Mouse (Mus musculus) heart, embryonic 11.5 days (tissue): ENCODE measurements at regions not wholly inside any gene's neighbourhood (a gene's known extent, or its start where the extent isn't known, plus 50 kb on each side); places are given as distances from the start of the nearest gene placed in this dataset.

ENCODE experiments used
- ATAC-seq: fragments of 200-750 bp; cut with Nextera tagmentation; replicated peaks from 2 replicates; pipeline ENCODE4 v1.8.0; 2017; ENCODE audit warnings: moderate library complexity; ENCODE audit not compliant: insufficient number of reproducible peaks, low FRiP score, low TSS enrichment
- H3K27ac ChIP-seq: fragments of 300-500 bp; sonication (generic); 2 replicates; pipeline ENCODE4 v1.5.1; 2014; ENCODE audit warnings: mild to moderate bottlenecking, low read depth, low read length
- H3K27me3 ChIP-seq: fragments of 300-500 bp; sonication (generic); 2 replicates; pipeline ENCODE4 v1.6.1; 2014; ENCODE audit warnings: mild to moderate bottlenecking, low read length, mixed read lengths; ENCODE audit not compliant: control insufficient read depth, insufficient read depth
- H3K36me3 ChIP-seq: fragments of 300-500 bp; sonication (generic); 2 replicates; pipeline ENCODE4 v1.6.1; 2014; ENCODE audit warnings: mild to moderate bottlenecking, low read length, moderate library complexity, mixed read lengths; ENCODE audit not compliant: control insufficient read depth, insufficient read depth
- H3K4me1 ChIP-seq: fragments of 300-500 bp; sonication (generic); 2 replicates; pipeline ENCODE4 v1.6.1; 2014; ENCODE audit warnings: low read length; ENCODE audit not compliant: control insufficient read depth, insufficient read depth
- H3K4me2 ChIP-seq: fragments of 300-500 bp; sonication (generic); 2 replicates; pipeline ENCODE4 v1.6.1; 2014; ENCODE audit warnings: mild to moderate bottlenecking, moderate library complexity
- H3K4me3 ChIP-seq: fragments of 300-500 bp; sonication (generic); 2 replicates; pipeline ENCODE4 v1.5.1; 2014; ENCODE audit warnings: low read depth, low read length
- H3K9ac ChIP-seq: fragments of 300-500 bp; sonication (generic); 2 replicates; pipeline ENCODE4 v1.6.1; 2014; ENCODE audit warnings: mild to moderate bottlenecking, low read depth, low read length, moderate library complexity
- H3K9me3 ChIP-seq: fragments of 300-500 bp; sonication (generic); replicated peaks from 2 replicates; pipeline ENCODE4 v1.6.1; 2016; ENCODE audit warnings: low read length; ENCODE audit not compliant: control insufficient read depth
- WGBS: fragments of 180-500 bp; shearing (Covaris S2); extraction: QIAGEN DNeasy Blood & Tissue Kit; methylation state at CpG from one replicate; pipeline ENCODE4 v1.1.7; 2014; ENCODE audit not compliant: insufficient replicate concordance; 5-methylcytosine and 5-hydroxymethylcytosine counted together

DNA sequence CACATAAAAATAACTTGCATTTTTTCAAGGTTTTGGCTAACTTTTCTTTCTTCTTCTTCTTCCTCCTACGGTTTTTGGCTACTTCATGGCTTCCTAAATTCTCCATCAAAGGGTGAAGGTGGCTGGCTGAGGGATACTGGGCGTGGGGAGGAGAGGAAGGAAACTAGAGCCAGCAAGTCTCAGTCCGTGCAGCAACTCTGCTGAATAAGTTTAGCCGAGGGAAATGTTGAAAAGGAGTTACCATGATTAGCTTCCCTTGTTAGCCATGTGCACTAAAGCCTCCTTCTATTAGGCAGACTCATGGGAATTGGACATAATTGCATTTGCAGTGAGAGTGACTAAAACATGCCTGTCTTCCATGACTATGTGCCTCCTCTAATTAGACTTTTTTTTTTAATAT, 345.1 kb upstream of the Adamts9 start:
- WGBS: 64% methylated on average over 4 of the region's 4 CpGs
- ATAC-seq: no peak
- Histone ChIP-seq H3K4me1 (no peaks in the 10 kb centered on the region), H3K27me3 (no peaks in the 10 kb centered on the region), H3K4me3 (no peak overlapping the region), H3K9me3 (no peaks in the 10 kb centered on the region), H3K4me2 (no peak overlapping the region), H3K9ac (no peak overlapping the region), H3K36me3 (no peaks in the 10 kb centered on the region), H3K27ac (no peak overlapping the region)

DNA sequence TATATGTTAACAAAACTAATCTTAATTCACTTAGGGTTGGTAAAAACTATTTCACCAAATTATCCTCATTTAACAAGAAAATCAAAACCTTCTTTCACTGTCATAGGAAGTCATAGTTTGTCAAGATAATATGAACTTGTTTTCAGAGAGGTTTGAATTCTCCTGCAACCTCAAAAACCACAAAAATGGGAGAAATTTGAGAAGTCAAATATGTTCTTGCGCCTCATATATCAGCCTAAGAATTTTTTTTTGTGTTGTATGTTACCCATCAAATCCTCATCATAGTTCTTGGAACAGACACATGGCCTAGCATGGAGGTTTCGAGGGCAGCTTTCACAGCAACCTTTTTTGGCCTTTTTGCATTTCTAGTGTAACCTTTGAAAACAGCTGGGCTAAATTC, 342.5 kb upstream of the Adamts9 start:
- H3K9ac ChIP-seq: no peak overlapping the region
- no peaks in the 10 kb centered on the region for H3K27me3 ChIP-seq
- no peak overlapping the region for H3K4me2 ChIP-seq
- no peak overlapping the region for H3K4me3 ChIP-seq
- ATAC-seq: no peak
- H3K36me3 ChIP-seq: no peaks in the 10 kb centered on the region
- no peaks in the 10 kb centered on the region for H3K4me1 ChIP-seq
- no peaks in the 10 kb centered on the region for H3K9me3 ChIP-seq
- H3K27ac ChIP-seq: no peak overlapping the region
- WGBS: 84% methylated on average over 2 of the region's 2 CpGs

DNA sequence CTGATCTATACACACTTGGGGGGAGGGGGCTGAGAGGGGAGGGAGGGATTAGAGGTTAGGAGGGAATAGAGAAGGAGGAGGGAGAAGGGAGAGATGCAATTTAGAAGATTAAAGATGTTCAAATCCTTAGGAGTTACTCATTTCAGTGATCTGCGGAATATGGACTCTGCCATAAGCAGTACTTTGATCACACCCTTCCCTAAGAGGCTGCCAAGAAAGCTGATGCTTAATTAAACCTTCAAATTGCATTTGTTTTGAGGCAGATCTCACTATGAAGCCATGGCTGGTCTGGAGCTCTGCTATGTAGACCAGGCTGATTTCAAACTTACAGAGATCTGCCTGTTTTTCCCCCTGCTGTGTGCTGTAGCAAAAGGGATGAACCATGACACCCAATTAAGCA, 338.2 kb upstream of the Adamts9 start:
- no peak for ATAC-seq
- no peak overlapping the region for H3K9ac ChIP-seq
- H3K36me3 ChIP-seq: no peaks in the 10 kb centered on the region
- H3K9me3 ChIP-seq: no peaks in the 10 kb centered on the region
- WGBS: 76% methylated on average over 1 of the region's 1 CpGs
- no peaks in the 10 kb centered on the region for H3K27me3 ChIP-seq
- no peaks in the 10 kb centered on the region for H3K4me1 ChIP-seq
- no peak overlapping the region for H3K4me3 ChIP-seq
- H3K4me2 ChIP-seq: no peak overlapping the region
- no peak overlapping the region for H3K27ac ChIP-seq

DNA sequence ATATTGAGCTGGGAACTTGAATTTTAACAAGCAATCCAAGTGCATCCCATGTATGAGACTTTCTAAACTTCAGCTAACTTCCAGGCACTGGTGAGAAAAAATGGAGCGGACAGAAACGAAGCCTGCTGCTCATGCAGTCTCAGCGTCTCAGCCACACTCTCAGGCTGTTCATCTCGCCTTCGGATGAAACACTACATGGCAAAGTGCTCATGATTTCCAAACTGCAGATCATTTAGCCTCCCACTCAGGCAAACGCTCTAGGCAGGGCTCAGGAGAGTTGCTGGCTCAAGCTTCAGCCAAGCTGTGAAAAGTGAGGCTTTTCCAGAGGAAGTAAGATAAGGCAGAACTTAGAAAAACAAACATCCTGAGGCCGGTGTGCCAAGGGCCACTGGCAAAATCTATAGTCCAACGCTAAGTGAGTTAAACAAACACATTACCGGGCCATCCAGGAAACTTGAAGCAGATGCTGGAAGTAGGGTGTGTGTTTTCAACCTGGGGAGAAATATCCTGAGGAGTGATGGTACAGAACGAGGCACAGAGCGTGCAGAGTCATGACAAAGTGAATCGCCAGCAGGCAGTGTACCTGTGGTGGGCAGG, 330.7 kb upstream of the Adamts9 start:
- Histone ChIP-seq H3K9ac (no peak overlapping the region), H3K4me2 (no peak overlapping the region)
- whole genome bisulfite sequencing: 25% methylated on average over 12 of the region's 12 CpGs

DNA sequence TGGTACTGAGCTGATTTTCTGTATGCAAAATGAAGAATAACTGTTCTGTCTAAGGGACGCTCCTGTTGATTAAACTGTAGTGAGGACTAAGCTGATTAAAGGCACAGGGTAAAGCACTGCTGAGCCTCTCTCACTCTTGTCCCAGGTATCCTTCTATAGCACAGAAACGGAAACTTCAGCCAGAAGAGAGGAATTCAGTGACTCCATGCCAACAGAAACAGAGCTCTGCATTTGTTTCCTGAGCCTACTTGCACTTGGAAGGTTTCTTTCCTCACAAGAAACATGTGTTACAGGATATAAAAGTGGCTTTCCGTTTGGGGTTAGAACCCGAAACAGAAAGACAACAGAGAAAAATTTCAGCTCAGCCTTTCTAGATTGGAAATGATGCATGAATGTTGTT, 328.9 kb upstream of the Adamts9 start:
- Histone ChIP-seq H3K27ac (peak overlapping the region; percentile 71; the same call in 1 of the 2 replicates), H3K9ac (no peak overlapping the region)
- WGBS: 52% methylated on average over 4 of the region's 4 CpGs

More for the DNA sequence above, 330.7 kb upstream of the Adamts9 start:
- ATAC-seq: 0 out of 2 replicates have a peak, but pooled peaks have one; percentile 18
- peak overlapping the region; percentile 71 for H3K27ac ChIP-seq
- H3K4me1 ChIP-seq: peaks cover 17% of the 10 kb centered on the region
- H3K9me3 ChIP-seq: no peaks in the 10 kb centered on the region
- no peak overlapping the region for H3K4me3 ChIP-seq
- H3K27me3 ChIP-seq: no peaks in the 10 kb centered on the region
- H3K36me3 ChIP-seq: no peaks in the 10 kb centered on the region

DNA sequence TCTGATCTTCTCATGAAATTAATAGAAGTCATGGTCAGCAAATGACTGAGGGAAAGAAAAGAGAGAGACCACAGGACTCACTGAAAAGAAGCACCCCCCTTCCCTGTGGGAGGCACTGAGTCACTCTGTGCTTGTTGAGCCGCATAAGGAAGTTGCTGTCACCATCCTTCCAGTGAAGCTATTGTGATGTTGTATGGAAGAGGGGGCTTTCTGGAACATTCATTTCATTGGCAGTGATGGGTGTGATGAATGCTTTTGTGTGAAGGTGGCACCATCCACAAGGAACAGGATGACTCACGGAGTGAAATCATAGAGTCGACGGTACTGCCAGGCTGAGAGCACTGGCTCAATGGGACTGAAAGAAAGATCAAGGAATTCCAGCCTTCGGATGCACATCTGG, 323.5 kb upstream of the Adamts9 start:
- WGBS: 79% methylated on average over 5 of the region's 5 CpGs
- 0 out of 2 replicates have a peak, but pooled peaks cover under 1% of the 10 kb centered on the region for H3K9me3 ChIP-seq
- no peaks in the 10 kb centered on the region for H3K36me3 ChIP-seq
- H3K27me3 ChIP-seq: no peaks in the 10 kb centered on the region
- ATAC-seq: no peak
- no peaks in the 10 kb centered on the region for H3K4me1 ChIP-seq
- H3K4me2 ChIP-seq: no peak overlapping the region
- no peak overlapping the region for H3K4me3 ChIP-seq
- H3K27ac ChIP-seq: no peak overlapping the region
- no peak overlapping the region for H3K9ac ChIP-seq

More for the DNA sequence above, 328.9 kb upstream of the Adamts9 start:
- H3K4me3 ChIP-seq: no peak overlapping the region
- H3K4me1 ChIP-seq: peaks cover 17% of the 10 kb centered on the region
- no peaks in the 10 kb centered on the region for H3K36me3 ChIP-seq
- no peak for ATAC-seq
- H3K27me3 ChIP-seq: no peaks in the 10 kb centered on the region
- H3K9me3 ChIP-seq: no peaks in the 10 kb centered on the region
- no peak overlapping the region for H3K4me2 ChIP-seq

DNA sequence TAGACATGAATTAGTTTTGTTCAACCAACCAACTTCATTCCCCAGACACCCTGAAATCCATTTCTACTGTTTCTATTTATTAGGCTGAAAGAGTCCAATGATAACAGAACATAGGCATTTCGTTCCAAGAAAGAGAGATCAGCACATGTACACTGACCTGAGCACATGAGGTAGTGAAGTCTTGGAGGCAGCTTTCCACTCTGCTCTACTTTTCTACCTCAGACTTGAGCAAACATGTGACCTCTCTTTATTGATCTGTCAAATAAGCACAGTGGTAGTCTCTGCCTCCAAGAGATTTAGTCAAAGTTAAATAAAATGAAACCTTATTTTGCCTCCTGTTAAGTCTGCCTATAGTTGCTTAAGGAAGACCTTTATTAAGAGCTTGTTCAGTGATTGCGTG, 321.9 kb upstream of the Adamts9 start:
- Histone ChIP-seq H3K27me3 (no peaks in the 10 kb centered on the region), H3K4me3 (no peak overlapping the region), H3K9me3 (0 out of 2 replicates have a peak, but pooled peaks cover 2% of the 10 kb centered on the region), H3K36me3 (no peaks in the 10 kb centered on the region), H3K4me2 (no peak overlapping the region), H3K4me1 (no peaks in the 10 kb centered on the region), H3K27ac (no peak overlapping the region), H3K9ac (no peak overlapping the region)
- 83% methylated on average over 2 of the region's 2 CpGs for WGBS
- no peak for ATAC-seq

DNA sequence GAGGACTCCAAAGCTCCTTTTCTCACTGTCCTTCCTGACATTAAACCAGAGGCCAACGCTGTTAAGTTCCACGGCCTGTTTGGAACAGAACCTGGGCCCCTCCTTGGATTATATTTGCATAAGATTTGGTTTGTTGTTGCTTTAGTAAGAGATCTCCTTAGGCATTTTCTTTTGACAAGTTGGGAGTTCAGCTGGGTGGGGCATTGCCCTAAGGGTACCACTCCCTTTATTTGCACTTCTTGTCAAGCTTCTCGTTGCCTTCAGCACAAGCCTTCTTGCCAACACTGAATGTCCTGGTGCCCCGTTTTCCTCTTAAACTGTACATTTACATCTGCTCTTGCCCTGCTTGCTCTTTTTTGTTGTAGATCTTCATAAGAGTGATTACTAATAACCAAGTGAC, 317.5 kb upstream of the Adamts9 start:
- Histone ChIP-seq H3K4me3 (no peak overlapping the region), H3K36me3 (no peaks in the 10 kb centered on the region), H3K4me2 (no peak overlapping the region), H3K27me3 (no peaks in the 10 kb centered on the region), H3K9ac (no peak overlapping the region), H3K4me1 (peaks cover 14% of the 10 kb centered on the region), H3K27ac (no peak overlapping the region), H3K9me3 (0 out of 2 replicates have a peak, but pooled peaks cover 2% of the 10 kb centered on the region)
- WGBS: 90% methylated on average over 4 of the region's 4 CpGs
- no peak for ATAC-seq

DNA sequence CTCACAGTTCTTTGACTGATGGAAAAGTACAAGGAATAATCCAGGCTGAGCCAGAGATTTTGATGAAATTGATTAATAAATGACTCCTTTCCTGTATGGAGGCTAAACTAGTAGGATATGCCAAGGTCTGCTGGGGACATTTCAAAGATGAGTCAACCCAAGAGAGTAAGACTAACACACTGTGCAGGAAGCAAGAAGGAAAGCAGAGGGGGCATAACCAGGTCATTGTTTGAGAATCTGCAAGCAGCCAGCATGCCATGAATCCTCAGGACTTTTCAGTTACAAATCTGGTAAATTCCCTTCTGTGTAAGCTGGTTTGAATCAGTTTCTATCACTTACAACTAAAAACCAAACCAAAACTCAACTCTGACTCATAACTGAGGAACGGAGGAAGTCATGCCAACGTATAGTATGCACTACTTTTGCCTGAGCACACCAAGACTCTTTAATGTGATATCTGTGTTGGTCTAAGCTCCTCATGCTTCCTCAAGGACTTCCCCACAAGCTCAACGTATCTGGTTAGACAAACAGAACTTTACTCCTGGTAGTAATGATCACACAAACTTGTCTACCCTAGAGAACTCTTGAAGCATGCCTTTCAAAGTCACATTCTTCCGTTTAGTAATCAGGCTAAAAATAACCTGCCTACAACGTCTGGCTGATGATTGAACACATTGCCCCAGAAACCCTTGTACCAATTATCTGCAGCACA, 314.0 kb upstream of the Adamts9 start:
- no peak for ATAC-seq
- no peaks in the 10 kb centered on the region for H3K36me3 ChIP-seq
- peak overlapping the region; percentile 65 for H3K27ac ChIP-seq
- no peak overlapping the region for H3K4me2 ChIP-seq
- no peak overlapping the region for H3K4me3 ChIP-seq
- 31% methylated on average over 5 of the region's 5 CpGs for WGBS
- H3K27me3 ChIP-seq: no peaks in the 10 kb centered on the region
- no peak overlapping the region for H3K9ac ChIP-seq
- 0 out of 2 replicates have a peak, but pooled peaks cover 2% of the 10 kb centered on the region for H3K9me3 ChIP-seq
- peaks cover 19% of the 10 kb centered on the region for H3K4me1 ChIP-seq
